Comparison of ENCODE assay signal across 11 mouse cellular contexts in the genomic region with DNA sequence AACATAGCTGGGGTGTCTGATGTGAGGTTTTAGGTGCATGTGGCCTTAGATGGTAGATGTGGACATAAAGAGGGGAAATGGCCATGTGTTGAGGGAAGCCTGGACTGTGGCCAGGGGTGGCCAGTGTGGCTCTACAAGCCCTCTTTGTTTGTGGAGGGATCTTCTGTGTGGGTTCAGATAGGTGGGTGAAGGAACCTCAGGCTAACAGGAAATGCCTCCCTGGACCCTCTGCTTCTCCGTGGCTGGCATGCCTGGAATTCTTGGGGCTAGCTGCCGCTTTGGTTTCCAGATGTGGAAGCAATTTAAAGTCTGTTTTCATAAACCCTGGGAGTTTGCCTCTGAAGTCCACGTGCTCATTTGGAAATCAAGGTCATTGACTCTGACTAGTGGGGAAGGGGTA.
DNase-seq lines count a peak whose midpoint lies in the region; ATAC-seq lines count a peak whose summit lies in the region.
"Had no signal": no experiment of that assay in that cellular context is flagged by ENCODE, and none has a peak within 500 bp of the region (broad histone marks: within the 10 kb centered on the region; RNA-seq: fewer than 3 reads in every experiment).

No protein-coding gene starts in this region.

- WGBS in hindbrain, embryonic 12.5 days = 64% methylated on average over 3 of the region's 3 CpGs
- WGBS in hindbrain, embryonic 14.5 days = 62% methylated on average over 3 of the region's 3 CpGs
- WGBS in midbrain, embryonic 10.5 days = 62% methylated on average over 3 of the region's 3 CpGs
- 79% methylated on average over 3 of the region's 3 CpGs for WGBS in midbrain, embryonic 14.5 days
- WGBS in limb, embryonic 10.5 days = 6% methylated on average over 3 of the region's 3 CpGs

- no peaks in the 10 kb centered on the region for H3K9me3 ChIP-seq in hindbrain, embryonic 12.5 days (replicated peaks)
- H3K9me3 ChIP-seq in hindbrain, embryonic 14.5 days (ENCODE audit: control insufficient read depth, low read length) = no peaks in the 10 kb centered on the region
- no peaks in the 10 kb centered on the region for H3K9me3 ChIP-seq in midbrain, embryonic 10.5 days (replicated peaks)
- no peaks in the 10 kb centered on the region for H3K9me3 ChIP-seq in midbrain, embryonic 14.5 days (ENCODE audit: control insufficient read depth, low read length)
- H3K9me3 ChIP-seq in limb, embryonic 10.5 days (replicated peaks) = no peaks in the 10 kb centered on the region

- no peak for ATAC-seq in hindbrain, embryonic 12.5 days (ENCODE audit: low FRiP score)
- no peak for ATAC-seq in hindbrain, embryonic 14.5 days (ENCODE audit: low FRiP score)
- ATAC-seq in midbrain, embryonic 14.5 days (ENCODE audit: low FRiP score, low TSS enrichment) = no peak

- peaks cover 45% of the 10 kb centered on the region for H3K4me1 ChIP-seq in hindbrain, embryonic 12.5 days
- H3K4me1 ChIP-seq in hindbrain, embryonic 14.5 days (replicated peaks; ENCODE audit: control insufficient read depth, insufficient read depth, low read length) = peaks cover 15% of the 10 kb centered on the region
- H3K4me1 ChIP-seq in midbrain, embryonic 10.5 days = peaks cover 67% of the 10 kb centered on the region
- peaks cover 5% of the 10 kb centered on the region; the same call in 1 of the 2 replicates for H3K4me1 ChIP-seq in midbrain, embryonic 14.5 days (ENCODE audit: control insufficient read depth, insufficient read depth, low read length)
- H3K4me1 ChIP-seq in limb, embryonic 10.5 days = peaks cover 54% of the 10 kb centered on the region

- no peak overlapping the region for H3K4me3 ChIP-seq in hindbrain, embryonic 12.5 days
- no peak overlapping the region for H3K4me3 ChIP-seq in hindbrain, embryonic 14.5 days (replicated peaks; ENCODE audit: low read length)
- no peak overlapping the region for H3K4me3 ChIP-seq in midbrain, embryonic 10.5 days
- no peak overlapping the region for H3K4me3 ChIP-seq in midbrain, embryonic 14.5 days (replicated peaks; ENCODE audit: low read depth, low read length)
- no peak overlapping the region for H3K4me3 ChIP-seq in limb, embryonic 10.5 days
- H3K4me3 ChIP-seq: megakaryocyte, embryonic 14.5 days had no signal

- no peak overlapping the region for H3K4me2 ChIP-seq in hindbrain, embryonic 12.5 days (replicated peaks)
- H3K4me2 ChIP-seq in hindbrain, embryonic 14.5 days (replicated peaks) = no peak overlapping the region
- no peak overlapping the region for H3K4me2 ChIP-seq in midbrain, embryonic 14.5 days (ENCODE audit: low read length)

- H3K36me3 ChIP-seq in hindbrain, embryonic 12.5 days = no peaks in the 10 kb centered on the region
- no peaks in the 10 kb centered on the region for H3K36me3 ChIP-seq in hindbrain, embryonic 14.5 days (replicated peaks; ENCODE audit: control insufficient read depth, insufficient read depth)
- H3K36me3 ChIP-seq in midbrain, embryonic 10.5 days = peaks cover 15% of the 10 kb centered on the region
- no peaks in the 10 kb centered on the region for H3K36me3 ChIP-seq in midbrain, embryonic 14.5 days (ENCODE audit: control insufficient read depth, insufficient read depth, low read length)
- no peaks in the 10 kb centered on the region; the same call in 1 of the 2 replicates for H3K36me3 ChIP-seq in limb, embryonic 10.5 days

- H3K27me3 ChIP-seq in hindbrain, embryonic 12.5 days = no peaks in the 10 kb centered on the region
- H3K27me3 ChIP-seq in hindbrain, embryonic 14.5 days (ENCODE audit: control insufficient read depth, insufficient read depth, low read length) = no peaks in the 10 kb centered on the region
- no peaks in the 10 kb centered on the region for H3K27me3 ChIP-seq in midbrain, embryonic 10.5 days (ENCODE audit: low read depth, poor library complexity, severe bottlenecking)
- H3K27me3 ChIP-seq in midbrain, embryonic 14.5 days (ENCODE audit: control insufficient read depth, insufficient read depth, low read length) = no peaks in the 10 kb centered on the region
- no peaks in the 10 kb centered on the region for H3K27me3 ChIP-seq in limb, embryonic 10.5 days (ENCODE audit: low read depth, poor library complexity, severe bottlenecking)

- H3K9ac ChIP-seq in hindbrain, embryonic 12.5 days = no peak overlapping the region
- no peak overlapping the region for H3K9ac ChIP-seq in hindbrain, embryonic 14.5 days
- H3K9ac ChIP-seq in midbrain, embryonic 14.5 days (replicated peaks; ENCODE audit: low read length) = no peak overlapping the region

- H3K27ac ChIP-seq in hindbrain, embryonic 12.5 days = peak overlapping the region; percentile 71; the same call in 1 of the 2 replicates
- no peak overlapping the region for H3K27ac ChIP-seq in hindbrain, embryonic 14.5 days
- peak overlapping the region; percentile 58; the same call in 1 of the 2 replicates for H3K27ac ChIP-seq in midbrain, embryonic 10.5 days (replicated peaks)
- H3K27ac ChIP-seq in midbrain, embryonic 14.5 days (replicated peaks; ENCODE audit: low read depth, low read length) = no peak overlapping the region
- H3K27ac ChIP-seq in limb, embryonic 10.5 days = peak overlapping the region; percentile 89

- no peak for DNase-seq in hindbrain, embryonic 14.5 days (ENCODE audit: low spot score)
- DNase-seq in midbrain, embryonic 10.5 days (ENCODE audit: low spot score) = peak; percentile 31
- no peak for DNase-seq in midbrain, embryonic 14.5 days
- DNase-seq in limb, embryonic 10.5 days (ENCODE audit: low spot score) = peak; percentile 55
- no peak for DNase-seq in right cerebral cortex, postnatal 4 days
- DNase-seq in left cerebral cortex, adult 11 months (ENCODE audit: low spot score) = no peak
- no peak for DNase-seq in thymus, postnatal 14 days
- DNase-seq: cerebellum, postnatal 14 days; left cerebral cortex, postnatal 4 days had no signal

Comparison
In these comparisons a context has a peak if more than half of its experiments do, and no peak if none do; other contexts are left out.
1. H3K27ac ChIP-seq: peak in hindbrain, embryonic 12.5 days (single experiment), midbrain, embryonic 10.5 days (single experiment) and limb, embryonic 10.5 days (single experiment); none in hindbrain, embryonic 14.5 days (single experiment) and midbrain, embryonic 14.5 days (single experiment).
2. DNase-seq: peak in midbrain, embryonic 10.5 days (single experiment) and limb, embryonic 10.5 days (single experiment); none in hindbrain, embryonic 14.5 days (single experiment), midbrain, embryonic 14.5 days (single experiment), right cerebral cortex, postnatal 4 days (single experiment), left cerebral cortex, adult 11 months (single experiment) and thymus, postnatal 14 days (single experiment).